Mouse (Mus musculus) liver, embryonic 15.5 days (tissue): ENCODE data around the gene Tmem151b. TPM values are rescaled to one million over a fixed set of nuclear protein-coding genes. Genes with fewer than 3 reads are reported as not detected.

Experiments
- ATAC-seq: fragments of 200-750 bp; cut with Nextera tagmentation; 2 replicates; pipeline ENCODE4 v1.8.0; 2017; ENCODE audit warnings: moderate number of reproducible peaks, mild to moderate bottlenecking, moderate library complexity; ENCODE audit not compliant: insufficient read depth
- H3K27ac ChIP-seq: fragments of 300-500 bp; sonication (generic); replicated peaks from 2 replicates; pipeline ENCODE4 v1.5.1; 2015; ENCODE audit warnings: mild to moderate bottlenecking, inconsistent platforms
- H3K27me3 ChIP-seq: fragments of 300-500 bp; sonication (generic); 2 replicates; pipeline ENCODE4 v1.6.1; 2015; ENCODE audit warnings: mild to moderate bottlenecking, inconsistent platforms
- H3K36me3 ChIP-seq: fragments of 300-500 bp; sonication (generic); replicated peaks from 2 replicates; pipeline ENCODE4 v1.6.1; 2015; ENCODE audit warnings: moderate library complexity, mild to moderate bottlenecking, inconsistent platforms
- H3K4me1 ChIP-seq: fragments of 300-500 bp; sonication (generic); replicated peaks from 2 replicates; pipeline ENCODE4 v1.6.1; 2015; ENCODE audit warnings: inconsistent platforms
- H3K4me2 ChIP-seq: fragments of 300-500 bp; sonication (generic); 2 replicates; pipeline ENCODE4 v1.6.1; 2015; ENCODE audit warnings: moderate library complexity, mild to moderate bottlenecking, inconsistent platforms
- H3K4me3 ChIP-seq: fragments of 300-500 bp; sonication (generic); replicated peaks from 2 replicates; pipeline ENCODE4 v1.5.1; 2015; ENCODE audit warnings: mild to moderate bottlenecking, inconsistent platforms
- H3K9ac ChIP-seq: fragments of 300-500 bp; sonication (generic); 2 replicates; pipeline ENCODE4 v1.6.1; 2015; ENCODE audit warnings: moderate library complexity, mild to moderate bottlenecking, inconsistent platforms
- H3K9me3 ChIP-seq: fragments of 300-500 bp; sonication (generic); replicated peaks from 2 replicates; pipeline ENCODE4 v1.6.1; 2016; ENCODE audit warnings: inconsistent platforms
- WGBS: fragments of 180-500 bp; shearing (Covaris S2); methylation state at CpG from one replicate; pipeline ENCODE4 v1.1.7; 2015; ENCODE audit warnings: mixed read lengths; ENCODE audit not compliant: insufficient replicate concordance; 5-methylcytosine and 5-hydroxymethylcytosine counted together
- polyA plus RNA-seq: library from polyadenylated mRNA; unstranded; fragments of >200 nt; fragmentation: Nextera tagmentation; extraction: Ambion mirVana; gene quantifications from 2 replicates; pipeline ENCODE4 v1.2.1, GENCODE M21; 2015

The Tmem151b gene
- polyA plus RNA-seq, 1 experiment from 2014 or later: 0.07 TPM

- H3K4me1 ChIP-seq: peaks cover 49% of the 10 kb centered on the region
- H3K9me3 ChIP-seq: no peaks in the 10 kb centered on the region
- peaks cover 30% of the 10 kb centered on the region for H3K36me3 ChIP-seq
- peak within 1 kb of the TSS; percentile 84 for H3K4me3 ChIP-seq
- WGBS: under 1% methylated on average over 61 of the region's 61 CpGs
- ATAC-seq: peak; percentile 78
- H3K27ac ChIP-seq: peak within 1 kb of the TSS; percentile 79
- H3K4me2 ChIP-seq: peak within 1 kb of the TSS; percentile 98
- no peaks in the 10 kb centered on the region for H3K27me3 ChIP-seq
- peak within 1 kb of the TSS; percentile 86 for H3K9ac ChIP-seq
Measured at GRCm38 (mm10) chr17:45563655-45564530, 14.4 kb upstream of the Tmem151b start, which contains the start of gene Slc35b2. Slc35b2 (plus strand) TSS chr17:45563874.

GRCm38 (mm10) chr17:45563216-45563615 is 13.7 kb upstream of the Tmem151b start:
- H3K4me2 ChIP-seq: peak overlapping the region; percentile 98
- peaks cover 6% of the 10 kb centered on the region for H3K27me3 ChIP-seq
- no peak overlapping the region for H3K4me3 ChIP-seq
- H3K4me1 ChIP-seq: peaks cover 48% of the 10 kb centered on the region
- H3K27ac ChIP-seq: no peak overlapping the region
- no peak overlapping the region for H3K9ac ChIP-seq
- no peaks in the 10 kb centered on the region for H3K9me3 ChIP-seq
- WGBS: 67% methylated on average over 12 of the region's 12 CpGs
- peaks cover 23% of the 10 kb centered on the region for H3K36me3 ChIP-seq
- no peak for ATAC-seq

GRCm38 (mm10) chr17:45559732-45560525 is 10.5 kb upstream of the Tmem151b start:
- 77% methylated on average over 15 of the region's 15 CpGs for whole genome bisulfite sequencing
- H3K4me3 ChIP-seq: no peak overlapping the region
- no peaks in the 10 kb centered on the region for H3K36me3 ChIP-seq
- H3K27me3 ChIP-seq: peaks cover 38% of the 10 kb centered on the region
- H3K4me1 ChIP-seq: peaks cover 47% of the 10 kb centered on the region
- no peak overlapping the region for H3K27ac ChIP-seq
- H3K4me2 ChIP-seq: no peak overlapping the region
- no peak for ATAC-seq
- no peak overlapping the region for H3K9ac ChIP-seq
- no peaks in the 10 kb centered on the region for H3K9me3 ChIP-seq

- H3K36me3 ChIP-seq: no peaks in the 10 kb centered on the region
- H3K27me3 ChIP-seq: peaks cover 49% of the 10 kb centered on the region
- no peak for ATAC-seq
- 49% methylated on average over 16 of the region's 16 CpGs for WGBS
- no peak overlapping the region for H3K4me3 ChIP-seq
- H3K4me2 ChIP-seq: peak overlapping the region; percentile 91; the same call in 1 of the 2 replicates
- no peak overlapping the region for H3K27ac ChIP-seq
- H3K9me3 ChIP-seq: no peaks in the 10 kb centered on the region
- no peak overlapping the region for H3K9ac ChIP-seq
- H3K4me1 ChIP-seq: peaks cover 34% of the 10 kb centered on the region
Measured at GRCm38 (mm10) chr17:45557998-45558862, 8.8 kb upstream of the Tmem151b start.

- Histone ChIP-seq H3K27ac (0 out of 2 replicates have a peak overlapping the region, but pooled peaks have one; percentile 9), H3K27me3 (peaks cover 56% of the 10 kb centered on the region), H3K9me3 (no peaks in the 10 kb centered on the region), H3K9ac (no peak overlapping the region), H3K4me3 (peak overlapping the region; percentile 62), H3K4me2 (peak overlapping the region; percentile 91), H3K36me3 (no peaks in the 10 kb centered on the region), H3K4me1 (peaks cover 34% of the 10 kb centered on the region)
- no peak for ATAC-seq
- 43% methylated on average over 7 of the region's 7 CpGs for WGBS
Measured at GRCm38 (mm10) chr17:45557246-45557824, 7.9 kb upstream of the Tmem151b start.

- H3K27me3 ChIP-seq: peaks cover 62% of the 10 kb centered on the region
- H3K27ac ChIP-seq: 0 out of 2 replicates have a peak overlapping the region, but pooled peaks have one; percentile 9
- H3K4me2 ChIP-seq: peak overlapping the region; percentile 91
- no peak overlapping the region for H3K9ac ChIP-seq
- no peaks in the 10 kb centered on the region for H3K9me3 ChIP-seq
- H3K4me1 ChIP-seq: peaks cover 37% of the 10 kb centered on the region
- ATAC-seq: no peak
- H3K4me3 ChIP-seq: peak overlapping the region; percentile 62
- 28% methylated on average over 3 of the region's 3 CpGs for WGBS
- H3K36me3 ChIP-seq: no peaks in the 10 kb centered on the region
Measured at GRCm38 (mm10) chr17:45556514-45557245, 7.2 kb upstream of the Tmem151b start.

GRCm38 (mm10) chr17:45556107-45556489 is 6.6 kb upstream of the Tmem151b start:
- no peak overlapping the region for H3K27ac ChIP-seq
- WGBS: 2% methylated on average over 14 of the region's 14 CpGs
- peak overlapping the region; percentile 47 for H3K9ac ChIP-seq
- H3K4me2 ChIP-seq: peak overlapping the region; percentile 91
- H3K27me3 ChIP-seq: peaks cover 68% of the 10 kb centered on the region
- no peak for ATAC-seq
- peaks cover 37% of the 10 kb centered on the region for H3K4me1 ChIP-seq
- no peaks in the 10 kb centered on the region for H3K9me3 ChIP-seq
- peak overlapping the region; percentile 62 for H3K4me3 ChIP-seq
- no peaks in the 10 kb centered on the region for H3K36me3 ChIP-seq

GRCm38 (mm10) chr17:45555452-45556106 is 6.1 kb upstream of the Tmem151b start, which contains the start of gene Nfkbie:
Nfkbie (plus strand) TSS chr17:45555703.
- H3K9me3 ChIP-seq: no peaks in the 10 kb centered on the region
- peak within 1 kb of the TSS; percentile 62 for H3K4me3 ChIP-seq
- H3K4me2 ChIP-seq: peak within 1 kb of the TSS; percentile 91
- H3K27ac ChIP-seq: no peak within 1 kb of the TSS
- WGBS: under 1% methylated on average over 45 of the region's 45 CpGs
- H3K9ac ChIP-seq: peak within 1 kb of the TSS; percentile 47
- H3K4me1 ChIP-seq: peaks cover 37% of the 10 kb centered on the region
- ATAC-seq: peak; percentile 64
- H3K36me3 ChIP-seq: no peaks in the 10 kb centered on the region
- H3K27me3 ChIP-seq: peaks cover 73% of the 10 kb centered on the region

GRCm38 (mm10) chr17:45554420-45554819 is 4.9 kb upstream of the Tmem151b start:
- H3K27ac ChIP-seq: no peak overlapping the region
- H3K27me3 ChIP-seq: peaks cover 85% of the 10 kb centered on the region
- H3K4me1 ChIP-seq: peaks cover 40% of the 10 kb centered on the region
- no peaks in the 10 kb centered on the region for H3K36me3 ChIP-seq
- H3K4me3 ChIP-seq: no peak overlapping the region
- H3K9me3 ChIP-seq: no peaks in the 10 kb centered on the region
- H3K4me2 ChIP-seq: 0 out of 2 replicates have a peak overlapping the region, but pooled peaks have one; percentile 91
- no peak for ATAC-seq
- WGBS: 16% methylated on average over 1 of the region's 1 CpGs
- H3K9ac ChIP-seq: no peak overlapping the region
